ENCODE assay signal across 12 mouse cellular contexts in the genomic region with DNA sequence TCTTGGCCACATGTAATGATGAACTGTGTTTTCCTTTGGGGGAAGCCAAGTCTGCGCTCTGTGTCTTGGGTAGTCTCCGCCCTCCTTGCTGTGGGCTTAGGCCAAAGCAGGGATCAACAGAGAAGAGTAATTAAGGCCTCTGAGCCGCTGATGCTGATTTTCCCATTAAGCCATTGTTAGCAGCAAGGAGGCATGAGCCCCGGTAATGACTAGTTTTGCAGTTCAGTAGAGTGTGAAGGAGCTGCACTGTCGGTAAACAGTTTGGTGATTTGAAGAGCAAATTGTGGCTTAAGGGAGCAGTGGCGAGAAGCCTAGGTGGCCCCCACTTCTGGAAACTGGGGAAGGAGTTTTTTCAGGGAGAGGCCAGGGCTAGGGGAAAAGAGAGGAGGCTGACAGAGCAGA.
DNase-seq lines count a peak whose midpoint lies in the region; ATAC-seq and TF ChIP-seq lines count a peak whose summit lies in the region.
"Had no signal": no experiment of that assay in that cellular context is flagged by ENCODE, and none has a peak within 500 bp of the region (broad histone marks: within the 10 kb centered on the region; RNA-seq: fewer than 3 reads in every experiment).

No protein-coding gene starts in this region.

- H3K4me2 ChIP-seq in neural tube, embryonic 11.5 days (ENCODE audit: low read depth) = no peak overlapping the region
- H3K4me2 ChIP-seq in forebrain, postnatal 0 days (ENCODE audit: low read depth) = no peak overlapping the region
- H3K4me2 ChIP-seq: heart, embryonic 15.5 days; liver, embryonic 11.5 days had no signal

- H3K27me3 ChIP-seq in neural tube, embryonic 11.5 days (ENCODE audit: control insufficient read depth, insufficient read depth, low read length) = no peaks in the 10 kb centered on the region
- no peaks in the 10 kb centered on the region for H3K27me3 ChIP-seq in forebrain, postnatal 0 days (ENCODE audit: insufficient read depth, low read length)

- TF ChIP-seq CTCF in forebrain, postnatal 0 days (IDR thresholded peaks at IDR 0.05; ENCODE audit: low read depth) = no peak

- H3K9ac ChIP-seq in neural tube, embryonic 11.5 days (ENCODE audit: low read length) = no peak overlapping the region
- no peak overlapping the region for H3K9ac ChIP-seq in forebrain, postnatal 0 days
- H3K9ac ChIP-seq: heart, embryonic 15.5 days had no signal

- ATAC-seq in neural tube, embryonic 11.5 days (ENCODE audit: insufficient read depth, low FRiP score, low TSS enrichment) = 0 out of 2 replicates have a peak, but pooled peaks have one; percentile 15
- peak; percentile 72 for ATAC-seq in forebrain, postnatal 0 days
- ATAC-seq: CD4-positive, CD25-positive, alpha-beta regulatory T cell, adult 4 months had no signal

- DNase-seq in neural tube, embryonic 11.5 days (ENCODE audit: low spot score) = no peak
- no peak for DNase-seq in neural tube, embryonic 10.5 days (ENCODE audit: extremely low spot score, low spot score)
- peak; percentile 43 for DNase-seq in forebrain, postnatal 0 days
- peak; percentile 14 for DNase-seq in kidney, postnatal 14 days
- DNase-seq in cerebellum, postnatal 14 days = no peak
- DNase-seq in adrenal gland, postnatal 25 days = no peak
- DNase-seq in left cerebral cortex, postnatal 4 days = no peak
- DNase-seq in right cerebral cortex, postnatal 14 days = no peak

- no peaks in the 10 kb centered on the region for H3K36me3 ChIP-seq in neural tube, embryonic 11.5 days (ENCODE audit: control insufficient read depth, insufficient read depth, low read length)
- H3K36me3 ChIP-seq in forebrain, postnatal 0 days (ENCODE audit: insufficient read depth) = no peaks in the 10 kb centered on the region
- H3K36me3 ChIP-seq: heart, embryonic 15.5 days had no signal

- WGBS in neural tube, embryonic 11.5 days = 29% methylated on average over 6 of the region's 6 CpGs
- WGBS in forebrain, postnatal 0 days = 12% methylated on average over 6 of the region's 6 CpGs

- peaks cover 8% of the 10 kb centered on the region for H3K4me1 ChIP-seq in neural tube, embryonic 11.5 days (ENCODE audit: control insufficient read depth, insufficient read depth, low read length)
- H3K4me1 ChIP-seq in forebrain, postnatal 0 days (ENCODE audit: insufficient read depth) = no peaks in the 10 kb centered on the region
- H3K4me1 ChIP-seq: heart, embryonic 15.5 days had no signal

- H3K27ac ChIP-seq in neural tube, embryonic 11.5 days (ENCODE audit: low read depth, low read length) = no peak overlapping the region
- H3K27ac ChIP-seq in forebrain, postnatal 0 days (ENCODE audit: low read depth, low read length) = no peak overlapping the region
- H3K27ac ChIP-seq: heart, embryonic 15.5 days; macrophage had no signal

- H3K9me3 ChIP-seq in neural tube, embryonic 11.5 days (ENCODE audit: control insufficient read depth, low read length) = no peaks in the 10 kb centered on the region
- no peaks in the 10 kb centered on the region for H3K9me3 ChIP-seq in forebrain, postnatal 0 days (ENCODE audit: low read length)
- H3K9me3 ChIP-seq: heart, embryonic 15.5 days had no signal

- intact Hi-C loops in left cerebral cortex, postnatal 4 days (cut with DNase I) = no loop called here

- no peak overlapping the region for H3K4me3 ChIP-seq in neural tube, embryonic 11.5 days (ENCODE audit: low read depth, low read length)
- no peak overlapping the region for H3K4me3 ChIP-seq in forebrain, postnatal 0 days (ENCODE audit: low read depth, low read length)
- H3K4me3 ChIP-seq: heart, embryonic 15.5 days had no signal

Comparison
In these comparisons a context has a peak if more than half of its experiments do, and no peak if none do; other contexts are left out.
1. DNase-seq: peak in forebrain, postnatal 0 days (single experiment) and kidney, postnatal 14 days (single experiment); none in neural tube, embryonic 11.5 days (single experiment), neural tube, embryonic 10.5 days (single experiment), cerebellum, postnatal 14 days (0 of 2), adrenal gland, postnatal 25 days (single experiment), left cerebral cortex, postnatal 4 days (single experiment) and right cerebral cortex, postnatal 14 days (single experiment).